Mouse (Mus musculus) gastrocnemius, adult 8-10 months (tissue): ENCODE data around the gene Cep135. TPM values are rescaled to one million over a fixed set of nuclear protein-coding genes. Genes with fewer than 3 reads are reported as not detected.
A peak's percentile ranks its signal among the peaks of the same experiment; 100 is the strongest.

Experiments used
- DNase-seq, 2 experiments: peaks; one replicate each; pipeline ENCODE4 v3.0.0; 2022; ENCODE audit warnings: low spot score in 2 of 2
- total RNA-seq, 4 experiments: library from RNA; stranded (reverse); gene quantifications; 2 replicates each; pipeline ENCODE4 v1.2.4; 2022

Cep135 gene
- total RNA-seq: under 1 TPM; 0.61 to 0.94 (median 0.86) TPM

DNA sequence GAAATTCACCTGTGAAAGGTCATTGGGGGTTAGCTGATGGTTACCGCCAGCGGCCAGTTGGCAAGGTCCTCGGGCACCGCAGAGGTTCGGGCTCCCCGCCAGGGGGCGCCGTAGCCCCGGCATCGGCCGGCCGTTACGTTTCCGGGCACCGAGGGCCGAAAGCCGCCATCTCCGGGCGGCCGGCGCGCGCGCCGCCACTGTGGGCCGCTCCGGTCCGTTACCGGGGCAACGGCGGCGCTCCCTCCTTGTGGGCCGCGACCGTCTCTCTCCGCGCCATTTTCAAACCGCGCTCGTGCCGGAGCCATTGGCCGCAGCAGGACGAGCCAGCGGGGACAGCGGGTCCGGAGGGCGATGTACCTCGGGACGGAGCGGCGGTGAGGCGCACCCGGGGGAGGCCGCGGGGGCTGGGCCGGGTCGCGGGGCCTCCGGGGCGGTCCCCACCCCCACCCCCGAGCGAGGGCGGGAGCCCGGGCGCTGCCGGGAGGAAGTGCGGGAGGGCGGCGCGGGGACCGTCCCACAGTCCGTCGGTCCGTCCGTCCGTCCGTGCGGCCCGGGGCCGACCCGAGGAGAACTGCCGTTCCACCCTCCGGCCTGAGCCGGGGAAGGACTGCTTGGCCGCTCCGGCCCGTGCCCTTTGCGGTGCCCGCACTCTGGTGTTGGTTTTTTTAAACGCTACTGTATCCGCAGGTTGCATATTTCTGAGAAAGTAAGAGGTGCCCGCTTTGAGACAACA is at the start of gene Cep135:
Gene Cep135 (plus strand): TSS at position 148 of the 733 bp plus-strand sequence.
- peak; percentile 76 to 85 for DNase-seq

DNA sequence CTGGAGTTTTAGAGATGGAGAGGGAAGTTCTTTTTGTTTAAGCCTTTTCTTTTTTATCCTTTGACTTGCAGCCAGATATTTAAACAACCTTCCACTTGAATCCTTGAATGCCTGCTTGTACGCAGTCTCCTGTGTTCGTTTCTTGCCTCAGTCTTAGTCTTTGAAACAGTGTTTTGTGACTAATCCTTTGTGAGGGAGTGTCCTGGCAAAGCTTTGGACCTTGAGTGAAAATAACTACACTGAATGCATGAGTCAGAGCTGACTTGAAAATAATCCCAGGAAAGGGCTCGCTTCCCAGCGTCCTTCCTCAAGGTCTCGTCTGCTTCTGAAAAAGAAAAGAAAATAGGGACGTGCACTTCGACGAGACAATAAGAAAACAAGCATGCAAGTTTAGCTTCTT is 48.3 kb upstream of the Cep135 start:
- DNase-seq: no peak

DNA sequence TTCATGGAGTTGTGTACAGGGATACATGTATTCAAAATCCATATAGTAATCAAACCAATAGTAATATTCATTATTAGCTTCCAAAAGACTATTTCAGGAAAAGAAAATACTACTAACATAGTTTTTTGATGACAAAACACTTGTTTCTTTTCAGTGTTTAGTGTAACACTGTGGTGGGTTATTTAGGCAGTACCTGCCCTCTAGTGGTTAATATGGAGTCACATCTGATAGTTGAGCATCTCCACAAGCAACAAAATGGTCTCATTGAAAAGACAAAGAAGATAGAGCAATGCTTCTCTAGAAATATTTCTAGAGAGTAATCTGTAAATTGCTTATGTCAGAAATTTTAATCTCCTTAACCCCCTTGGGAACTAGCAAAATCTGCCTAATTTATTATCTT is 47.7 kb upstream of the Cep135 start:
- DNase-seq: no peak

DNA sequence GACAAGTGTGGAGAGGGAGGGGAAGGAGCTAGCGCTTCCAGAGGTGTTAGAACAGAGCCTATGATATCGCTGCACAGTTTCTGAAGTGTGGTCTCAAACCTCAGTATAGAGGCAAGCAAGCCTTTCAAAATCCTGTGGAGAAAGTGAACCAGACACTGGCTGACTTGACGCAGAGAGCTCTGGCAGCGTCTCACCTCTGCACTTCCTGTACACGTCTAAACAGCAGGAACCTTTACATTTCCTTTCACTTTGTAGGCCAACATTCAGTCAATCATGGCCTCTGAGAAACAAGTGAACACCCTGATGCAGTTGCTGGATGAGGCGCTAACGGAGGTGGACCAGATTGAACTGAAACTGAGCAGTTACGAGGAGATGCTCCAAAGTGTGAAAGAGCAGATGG is 45.3 kb upstream of the Cep135 start:
- no peak for DNase-seq

DNA sequence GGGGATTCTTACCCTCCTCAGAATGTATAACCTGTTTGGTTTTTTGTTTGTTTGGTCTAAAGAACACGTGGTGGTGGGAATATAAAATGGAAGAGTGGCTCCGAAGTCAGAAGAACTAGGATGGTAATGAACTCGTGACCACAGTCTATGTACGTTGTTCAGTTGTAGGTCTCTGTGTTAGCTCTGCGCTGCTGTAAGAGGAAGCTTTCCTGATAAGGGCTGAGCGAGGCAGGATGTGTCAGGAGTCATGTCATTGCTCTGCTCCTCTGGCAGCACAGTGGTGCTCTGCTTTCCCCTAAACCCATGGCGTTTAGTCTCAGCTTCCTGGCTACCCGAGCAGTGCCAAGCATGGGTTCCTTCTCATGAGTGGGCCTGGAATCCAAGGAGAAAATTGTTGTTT is 38.1 kb upstream of the Cep135 start:
- no peak for DNase-seq

DNA sequence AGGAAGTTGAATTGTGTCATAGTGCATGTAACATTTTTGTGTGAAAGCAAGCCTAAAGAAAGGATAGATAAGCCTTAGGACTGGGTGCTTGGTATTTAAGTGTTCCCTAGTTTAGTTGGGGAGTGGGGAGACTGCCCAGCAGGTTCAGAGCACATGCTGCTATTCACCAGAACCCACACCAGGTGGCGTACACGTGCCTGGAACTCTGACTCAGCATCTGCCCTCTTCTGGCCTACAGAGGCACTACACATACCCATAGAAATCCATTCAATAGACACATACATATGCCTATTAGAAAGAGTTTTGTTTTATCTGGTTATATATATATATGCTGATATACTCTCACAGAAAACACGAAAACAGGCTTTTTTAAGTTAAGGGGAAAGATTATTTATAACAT is 23.2 kb upstream of the Cep135 start:
- DNase-seq: no peak

DNA sequence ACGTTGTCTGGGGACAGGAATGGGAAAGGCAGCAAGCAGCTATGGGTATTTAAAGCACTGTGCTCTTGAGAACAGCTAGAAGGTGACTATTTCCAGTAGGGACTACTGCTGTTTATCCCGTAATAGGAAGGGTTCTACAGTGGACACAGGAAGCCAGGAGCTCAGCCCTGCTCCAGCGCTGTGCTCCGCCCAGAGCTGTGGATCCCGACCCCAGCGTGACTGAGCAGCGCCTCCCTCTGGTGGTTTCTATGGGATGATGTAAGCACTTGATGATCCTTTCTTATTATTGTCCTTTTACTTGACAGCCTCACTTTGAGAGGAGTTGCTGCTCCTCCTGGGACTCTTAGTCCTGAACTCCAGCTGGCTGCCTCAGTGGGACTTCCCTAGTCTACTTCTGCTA is 14.2 kb upstream of the Cep135 start:
- DNase-seq: no peak

DNA sequence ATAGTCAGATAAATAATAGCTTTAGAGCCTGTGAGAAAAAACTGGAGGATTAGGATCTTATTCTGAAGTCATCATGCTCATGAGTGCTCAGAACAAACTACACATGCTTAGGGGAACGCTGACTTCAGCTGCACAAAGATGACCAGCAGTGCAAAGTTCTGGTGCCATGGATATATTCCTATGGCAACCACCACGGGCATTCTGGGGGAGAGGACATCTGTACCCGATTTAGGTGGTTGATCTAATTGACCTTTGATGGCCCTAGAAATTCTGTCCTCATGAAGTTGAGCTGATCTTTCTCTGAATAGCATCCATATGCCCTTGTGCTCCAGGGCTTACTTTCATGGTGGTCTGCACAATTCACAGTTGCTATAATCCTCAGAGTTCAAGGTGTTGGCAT is 11.5 kb upstream of the Cep135 start:
- DNase-seq: no peak

DNA sequence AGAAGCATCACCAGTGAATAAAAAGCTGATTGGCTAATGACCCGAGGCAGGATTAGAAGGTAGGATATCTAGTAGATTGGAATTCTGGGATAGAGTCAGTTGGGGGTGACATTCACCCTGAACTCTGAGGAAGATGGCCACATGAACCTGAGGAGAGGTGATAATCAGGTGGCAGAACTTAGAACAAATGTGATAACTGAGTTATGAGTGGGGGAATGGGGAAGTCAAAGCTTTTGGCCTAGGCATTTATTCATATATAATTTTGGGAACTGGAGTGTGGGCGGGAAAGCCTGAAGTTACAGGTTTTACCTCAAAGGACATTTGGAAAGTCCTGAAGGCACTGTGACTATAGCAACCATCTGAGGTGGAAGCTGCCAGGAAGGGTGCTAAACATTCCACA is 3.1 kb upstream of the Cep135 start:
- no peak for DNase-seq

DNA sequence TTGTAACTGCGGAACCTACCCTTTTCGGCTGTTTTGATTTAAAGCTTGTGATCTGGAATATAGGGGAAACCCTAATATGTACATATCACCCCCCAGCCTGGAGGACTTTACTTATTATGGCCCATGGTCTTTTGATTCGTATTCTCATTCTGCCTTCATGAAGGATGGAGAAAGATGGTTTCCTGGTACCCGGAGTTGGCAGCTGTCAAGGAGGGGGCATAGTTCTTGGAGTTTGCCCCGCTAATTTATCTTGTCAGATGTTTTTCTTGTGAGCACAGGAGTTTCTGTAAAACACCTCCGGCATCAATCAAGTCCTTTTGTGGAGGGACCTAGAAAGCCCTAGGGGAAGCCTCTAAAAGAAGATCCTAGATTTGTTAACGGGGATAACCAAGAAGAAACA is 813 bp downstream of the Cep135 start:
- DNase-seq: no peak

DNA sequence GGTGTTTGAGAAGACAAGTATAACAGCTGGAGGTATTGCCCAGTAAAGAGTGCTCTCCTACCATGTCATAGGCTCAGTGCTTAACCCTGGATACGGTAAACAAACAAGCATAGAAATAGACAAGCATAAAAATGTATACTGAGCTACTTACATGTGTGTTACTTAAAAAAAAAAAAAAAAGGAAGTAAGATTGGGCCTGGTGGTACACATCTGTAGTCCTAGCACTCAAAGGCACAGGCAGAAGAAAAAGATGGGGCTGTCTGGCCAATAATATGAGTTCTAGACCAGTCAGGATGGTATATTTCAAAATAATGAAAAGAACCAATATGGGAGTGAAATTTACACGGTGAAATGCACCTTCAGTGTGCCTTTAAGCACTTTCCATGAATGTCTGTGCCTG is 1.5 kb downstream of the Cep135 start:
- no peak for DNase-seq

DNA sequence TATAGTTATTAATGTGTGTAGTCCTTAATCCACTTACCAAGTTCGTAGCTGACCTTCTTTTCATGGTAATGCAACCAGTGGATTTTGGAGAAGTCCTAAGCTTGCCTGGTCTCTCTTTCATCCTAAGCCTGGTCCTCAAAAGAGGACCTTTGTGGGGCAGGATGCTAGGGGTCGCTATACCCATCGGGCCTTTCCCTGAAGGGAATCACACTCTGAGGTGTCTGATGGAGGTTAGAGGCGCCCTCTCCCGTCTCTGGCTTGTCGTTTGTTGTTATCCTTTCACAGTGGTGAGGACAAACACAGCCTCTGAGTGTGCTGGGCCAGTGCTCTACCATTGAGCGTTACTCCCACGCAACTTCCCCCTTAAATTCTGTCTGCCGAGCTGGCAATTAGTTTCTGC is 3.4 kb downstream of the Cep135 start:
- DNase-seq: no peak

DNA sequence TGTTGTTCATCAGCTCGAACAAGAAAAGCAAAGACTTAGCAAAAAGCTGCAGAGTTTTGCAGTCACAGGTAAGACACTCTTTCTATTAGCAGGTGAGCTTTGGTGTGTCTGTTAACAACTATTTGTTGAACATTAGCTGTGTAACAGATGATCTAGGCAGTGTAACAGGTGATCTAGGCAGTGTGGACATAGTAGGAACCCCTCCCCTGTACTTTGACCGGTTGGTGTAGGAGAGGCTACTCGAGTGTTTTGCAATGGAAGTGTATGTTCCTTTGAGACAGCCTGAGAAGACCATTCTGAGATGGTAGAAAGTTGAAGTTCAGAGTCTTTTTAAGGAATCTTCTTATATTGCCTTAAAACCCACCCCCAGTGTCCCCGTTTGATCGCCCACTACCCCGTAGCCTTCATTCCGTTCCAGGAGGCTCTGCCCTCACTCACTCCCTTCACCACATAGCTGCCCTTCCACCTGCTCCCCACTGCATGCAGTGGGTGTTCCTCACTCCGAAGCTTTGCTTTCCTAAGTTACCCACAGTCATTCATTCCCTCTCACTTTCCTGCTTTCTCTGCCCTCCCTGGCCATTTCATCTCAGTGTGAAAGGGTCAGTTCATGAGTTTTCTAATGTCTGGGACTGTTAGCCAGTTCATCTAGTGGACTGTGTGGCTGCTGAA is 21.3 kb downstream of the Cep135 start:
- no peak for DNase-seq

DNA sequence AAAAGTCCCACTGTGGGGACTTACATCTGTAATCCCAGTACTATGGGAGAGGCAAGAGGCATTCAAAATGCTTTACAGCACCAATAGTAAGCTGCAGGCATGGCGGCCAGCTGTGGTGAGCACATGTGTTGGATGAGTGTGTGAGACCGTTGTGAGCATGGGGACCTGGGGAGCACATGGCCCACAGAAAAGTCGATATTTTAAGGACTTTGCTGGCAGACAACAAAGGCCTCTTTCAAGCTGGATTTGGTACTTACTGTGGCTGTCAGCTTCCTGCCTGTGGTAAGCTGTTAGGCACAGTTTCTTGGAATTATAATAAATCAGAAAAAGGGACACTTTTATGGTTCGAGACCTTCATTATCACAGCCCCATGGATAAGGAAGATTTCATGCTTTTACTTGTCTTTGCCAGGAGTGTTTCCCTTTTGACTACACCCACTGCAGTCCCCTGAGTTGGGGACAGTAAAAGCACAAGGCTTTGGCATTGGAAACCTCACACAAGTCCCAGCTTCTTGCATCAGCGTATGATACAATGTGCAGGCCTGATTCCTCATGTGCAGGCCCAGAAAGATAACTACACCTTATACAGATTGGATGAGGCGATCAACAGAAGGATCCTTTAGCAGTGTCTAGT is 24.5 kb downstream of the Cep135 start:
- no peak for DNase-seq

DNA sequence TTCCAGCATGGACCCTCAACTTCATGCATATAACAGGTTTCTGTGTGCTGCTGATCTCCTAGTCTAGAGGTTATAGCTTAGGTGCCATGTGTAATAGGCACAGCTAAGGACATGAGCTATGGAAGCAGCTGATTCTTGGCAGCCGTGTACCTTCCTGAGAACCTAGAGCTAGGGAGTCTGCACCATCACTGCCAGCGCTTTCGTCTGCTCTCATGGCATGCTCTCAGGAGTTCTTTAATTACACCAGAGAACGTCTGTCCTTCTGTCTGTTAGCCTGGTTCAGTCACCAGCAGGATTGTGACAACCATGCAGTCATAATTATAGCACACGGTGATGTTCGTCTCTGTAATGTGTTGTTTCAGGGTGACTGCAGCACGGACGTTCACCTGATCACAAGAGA is 26.8 kb downstream of the Cep135 start:
- no peak for DNase-seq

DNA sequence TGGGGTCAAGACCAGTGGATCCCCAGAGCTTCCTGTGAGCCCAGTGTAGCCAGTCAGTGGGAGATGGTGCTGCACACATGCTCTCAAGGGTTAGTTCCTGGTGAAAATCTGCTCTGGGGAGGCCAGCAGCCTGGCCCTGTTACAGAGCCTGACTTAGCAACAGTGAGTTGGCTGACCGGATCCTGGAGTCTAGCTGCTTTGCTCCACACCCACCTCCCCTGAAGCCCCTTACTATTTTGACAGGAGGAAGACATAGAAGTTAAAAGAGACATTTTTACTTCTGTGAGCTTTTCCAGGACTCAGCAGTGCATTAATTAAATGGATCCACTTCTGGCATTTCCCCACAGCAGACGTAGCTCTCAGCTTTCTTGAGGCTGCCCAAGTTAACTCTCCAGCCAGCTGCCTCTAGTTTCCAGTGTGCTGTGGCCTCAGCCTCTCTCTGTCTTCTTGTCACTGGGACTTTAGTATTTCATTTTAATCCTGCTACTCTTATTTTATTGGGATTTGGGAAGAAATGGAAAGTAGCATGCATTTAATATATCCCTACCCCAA is 27.8 kb downstream of the Cep135 start:
- no peak for DNase-seq

DNA sequence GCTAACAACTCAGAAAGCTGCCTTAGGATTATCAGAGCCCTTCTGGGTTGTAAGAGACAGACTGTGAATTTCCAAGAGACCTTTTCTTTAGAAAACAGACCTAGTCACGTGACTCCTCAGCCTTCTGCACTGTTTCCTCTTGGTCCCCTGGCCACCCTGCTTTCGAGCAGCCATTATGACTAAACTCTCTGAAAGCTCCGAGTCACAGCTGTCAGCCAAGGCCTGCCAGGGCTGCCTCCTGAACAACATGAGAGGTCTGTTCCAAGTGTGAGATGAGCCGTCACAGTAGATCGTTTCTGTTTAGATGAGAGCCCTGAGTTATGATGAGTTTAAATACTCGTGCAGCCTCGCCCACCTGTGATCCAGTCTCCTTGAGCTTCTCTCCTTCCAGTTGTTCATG is 30.3 kb downstream of the Cep135 start:
- DNase-seq: no peak

DNA sequence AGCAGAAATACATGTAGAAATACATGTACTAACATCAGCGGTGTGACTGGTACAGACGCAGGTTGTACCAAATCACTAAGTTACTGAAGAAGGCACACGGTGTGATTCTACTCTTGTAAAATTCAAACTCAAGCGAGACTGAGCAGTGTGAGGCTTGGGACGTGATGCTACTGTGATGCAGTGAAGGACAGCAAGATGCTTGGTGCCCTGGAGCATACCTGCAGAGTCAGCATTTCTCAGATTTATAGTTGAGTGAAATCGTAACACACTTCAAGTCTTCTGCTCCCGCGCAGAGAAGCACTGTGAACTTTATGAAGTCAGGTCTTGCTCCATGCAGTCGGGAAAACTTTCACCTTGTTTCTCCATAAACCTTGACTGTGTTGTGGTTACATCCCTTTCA is 35.3 kb downstream of the Cep135 start:
- DNase-seq: no peak

DNA sequence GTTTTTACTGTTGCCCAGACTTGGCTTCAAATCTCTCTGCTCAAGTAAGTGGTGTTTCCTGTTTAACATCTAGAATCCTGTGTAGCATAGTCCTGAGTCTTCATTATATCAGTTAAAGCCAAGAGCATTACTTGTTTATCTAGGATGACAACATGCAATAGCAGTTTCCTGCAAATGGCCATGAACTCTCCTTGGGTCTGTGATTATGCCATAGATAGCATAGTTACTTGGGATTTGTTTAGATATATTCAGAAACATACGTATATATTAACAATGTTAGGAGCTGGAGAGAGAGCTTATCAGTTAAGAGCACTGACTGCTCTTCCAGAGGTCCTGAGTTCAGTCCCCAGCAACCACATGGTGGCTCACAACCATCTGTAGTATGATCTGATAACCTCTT is 39.3 kb downstream of the Cep135 start:
- DNase-seq: no peak

DNA sequence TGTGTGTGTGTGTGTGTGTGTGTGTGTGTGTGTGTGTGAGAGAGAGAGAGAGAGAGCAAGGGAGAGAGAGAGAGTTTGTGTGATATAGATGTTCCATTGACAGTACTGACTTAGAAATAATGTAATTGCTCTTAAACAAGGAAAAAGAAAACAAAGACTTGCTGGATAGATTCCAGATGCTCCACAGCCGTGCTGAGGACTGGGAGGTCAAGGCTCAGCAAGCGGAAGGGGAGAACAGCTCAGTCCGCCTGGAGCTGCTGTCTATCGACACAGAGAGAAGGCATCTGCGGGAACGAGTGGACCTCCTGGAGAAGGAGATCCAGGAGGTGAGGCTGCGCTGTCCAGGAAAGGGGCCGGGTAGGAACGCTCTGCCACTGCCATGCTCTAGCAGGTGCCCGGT is 45.5 kb downstream of the Cep135 start:
- DNase-seq: no peak

DNA sequence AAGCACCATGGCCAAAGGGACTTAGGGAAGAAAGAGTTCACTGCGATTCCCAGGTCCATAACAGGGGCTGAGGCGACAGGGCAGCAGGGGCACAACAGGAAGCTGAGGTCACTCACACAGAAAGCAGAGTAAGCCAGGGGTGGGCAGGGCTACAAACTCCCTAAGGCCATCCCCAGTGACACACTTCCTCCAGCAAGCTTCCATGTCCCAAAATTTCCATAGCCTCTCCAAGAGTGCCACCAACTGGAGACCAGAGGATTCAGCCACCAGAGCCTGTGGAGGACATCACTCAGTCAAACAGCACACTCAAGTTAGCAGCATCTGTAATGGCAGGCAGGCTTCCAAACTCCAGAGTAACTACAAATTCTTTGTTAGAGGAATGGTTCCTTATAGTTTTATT is 47.1 kb downstream of the Cep135 start:
- DNase-seq: no peak

DNA sequence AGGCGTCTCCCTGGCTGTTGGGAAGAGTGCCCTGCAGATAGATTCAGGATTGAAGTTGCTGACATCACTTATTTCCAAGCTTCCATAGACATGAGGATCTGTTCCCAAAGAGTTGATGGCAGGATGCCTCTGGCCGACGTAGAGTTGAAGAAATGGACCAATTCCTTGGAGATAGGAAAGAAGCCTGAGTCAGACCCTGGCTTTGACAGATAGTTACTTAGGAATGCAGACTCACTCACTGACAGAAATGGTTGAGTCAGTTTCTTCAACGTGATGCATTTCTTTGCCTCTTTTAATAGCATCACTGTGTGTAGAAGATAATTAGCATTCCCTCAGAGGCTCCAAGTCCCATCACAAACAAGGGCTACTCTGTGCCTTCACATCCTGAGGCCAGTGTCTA is 53.6 kb downstream of the Cep135 start:
- no peak for DNase-seq

DNA sequence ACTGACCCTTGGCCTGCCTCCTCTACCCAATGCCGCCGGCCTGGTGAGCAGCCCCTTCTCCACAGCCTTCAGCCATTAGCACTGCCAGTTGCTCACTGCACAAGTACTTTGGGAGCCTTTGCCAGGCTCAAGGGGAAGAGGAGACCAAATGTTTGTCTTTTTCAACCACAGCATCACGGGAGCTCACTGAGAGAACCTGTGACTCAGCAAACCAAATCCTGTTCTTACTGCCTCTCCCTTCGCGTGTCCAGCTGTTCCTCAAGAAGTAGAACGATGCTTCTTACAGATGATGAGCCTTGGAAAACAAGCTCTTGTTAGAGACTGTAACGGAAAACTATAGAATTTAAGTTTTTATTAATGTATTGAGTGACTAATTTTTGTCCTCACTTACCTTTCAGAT is 55.7 kb downstream of the Cep135 start:
- no peak for DNase-seq
